In genomic region chr17:8264638-8265037, GRCm38 (mm10) we compare ENCODE assay signal across 10 mouse cellular contexts. TPM values are rescaled to one million over a fixed set of nuclear protein-coding genes. Genes with fewer than 3 reads are reported as not detected.
DNase-seq lines count a peak whose midpoint lies in the region; ATAC-seq and TF ChIP-seq lines count a peak whose summit lies in the region.
"Not testable (repeated sequence)": the region's sequence is repeated elsewhere in the genome, so short reads cannot be mapped to it uniquely, and the experiment has no call there.
"Had no signal": no experiment of that assay in that cellular context is flagged by ENCODE, and none has a peak within 500 bp of the region (broad histone marks: within the 10 kb centered on the region; RNA-seq: fewer than 3 reads in every experiment).

No protein-coding gene starts in this region.

- not testable (repeated sequence) for TF ChIP-seq EP300 in CH12.LX (IDR thresholded peaks at IDR 0.05; ENCODE audit: low read length); stomach, postnatal 0 days (optimal IDR thresholded peaks at IDR 0.05)

- TF ChIP-seq POLR2A in CH12.LX (IDR thresholded peaks at IDR 0.05; ENCODE audit: low read depth, low read length): not testable (repeated sequence)

- H3K27me3 ChIP-seq in CH12.LX (replicated peaks); midbrain, embryonic 14.5 days (ENCODE audit: control insufficient read depth, insufficient read depth, low read length); stomach, postnatal 0 days (ENCODE audit: control insufficient read depth, insufficient read depth, low read length): not testable (repeated sequence)

- not testable (repeated sequence) for H3K36me3 ChIP-seq in CH12.LX (replicated peaks in 1 of 2; ENCODE audit: control insufficient read depth in 1 of 2, insufficient read depth in 1 of 2, low read length in 1 of 2); midbrain, embryonic 14.5 days (ENCODE audit: control insufficient read depth, insufficient read depth, low read length); stomach, postnatal 0 days (ENCODE audit: control insufficient read depth, insufficient read depth, low read length)

- dilution Hi-C loops in CH12.LX (cut with MboI; ENCODE audit: extremely low pct_ligation_motif_present, extremely low pct_unique_long_range_greater_than_20kb, low sequenced_read_pairs): not testable (repeated sequence)

- intact Hi-C loops in left cerebral cortex, postnatal 36 days (cut with DNase I): loop anchor here (2.0 to 10.0 kb wide), 3 partner anchors 50 to 190 kb away; partner anchors contain the start of gene Sft2d1

- H3K4me3 ChIP-seq in CH12.LX (replicated peaks in 1 of 3; ENCODE audit: low read depth in 2 of 3, low read length in 2 of 3, poor library complexity in 1 of 3); midbrain, embryonic 14.5 days (replicated peaks; ENCODE audit: low read depth, low read length); stomach, postnatal 0 days (ENCODE audit: low read depth, low read length): not testable (repeated sequence)

- not testable (repeated sequence) for H3K9ac ChIP-seq in CH12.LX (ENCODE audit: insufficient read depth, low read depth); midbrain, embryonic 14.5 days (replicated peaks; ENCODE audit: low read length); stomach, postnatal 0 days (ENCODE audit: low read length)

- peak; percentile 83 for TF ChIP-seq RAD21 in CH12.LX (IDR thresholded peaks at IDR 0.05; ENCODE audit: low read depth, low read length)

- not testable (repeated sequence) for H3K4me1 ChIP-seq in CH12.LX (ENCODE audit: control insufficient read depth in 1 of 2, insufficient read depth in 2 of 2); midbrain, embryonic 14.5 days (ENCODE audit: control insufficient read depth, insufficient read depth, low read length); stomach, postnatal 0 days (replicated peaks; ENCODE audit: control insufficient read depth, insufficient read depth)

- peak; percentile 60 for DNase-seq in CH12.LX (ENCODE audit: extremely low read depth)
- DNase-seq in brain, adult 2 months (ENCODE audit: low read depth, low spot score): peak; percentile 92
- DNase-seq in embryo, embryonic 9.5 days (ENCODE audit: extremely low spot score): peak; percentile 47
- peak; percentile 64 to 70 for DNase-seq in kidney, adult 8-10 months
- DNase-seq in left cerebral cortex, postnatal 36 days (ENCODE audit: low spot score in 2 of 2): peak; percentile 37 to 49
- peak; percentile 86 for DNase-seq in midbrain, embryonic 14.5 days
- DNase-seq in stomach, postnatal 0 days (ENCODE audit: low spot score): peak; percentile 43

- WGBS in midbrain, embryonic 14.5 days: 12% methylated on average over 7 of the region's 7 CpGs
- WGBS in stomach, postnatal 0 days: 12% methylated on average over 7 of the region's 7 CpGs

- TF ChIP-seq CTCF in CH12.LX (conservative IDR thresholded peaks at IDR 0.05 in 1 of 2, IDR thresholded peaks at IDR 0.05 in 1 of 2; ENCODE audit: low read depth in 2 of 2, low read length in 2 of 2): peak; percentile 87 to 90
- peak; percentile 87 for TF ChIP-seq CTCF in stomach, postnatal 0 days (IDR thresholded peaks at IDR 0.05; ENCODE audit: low read depth)

- not testable (repeated sequence) for H3K4me2 ChIP-seq in CH12.LX (ENCODE audit: insufficient read depth, low read depth, poor library complexity, severe bottlenecking); midbrain, embryonic 14.5 days (ENCODE audit: low read length); stomach, postnatal 0 days (replicated peaks; ENCODE audit: low read depth)

- H3K9me3 ChIP-seq in CH12.LX (replicated peaks; ENCODE audit: low read length); midbrain, embryonic 14.5 days (ENCODE audit: control insufficient read depth, low read length); stomach, postnatal 0 days (ENCODE audit: control insufficient read depth, low read length): not testable (repeated sequence)

- H3K79me2 ChIP-seq in CH12.LX (replicated peaks; ENCODE audit: control insufficient read depth, extremely low read depth, insufficient read depth, poor library complexity, severe bottlenecking): not testable (repeated sequence)

- not testable (repeated sequence) for H3K27ac ChIP-seq in CH12.LX (ENCODE audit: insufficient read depth, low read depth); midbrain, embryonic 14.5 days (replicated peaks; ENCODE audit: low read depth, low read length); stomach, postnatal 0 days (replicated peaks)

- in situ Hi-C loops in CH12.LX (cut with MboI; ENCODE audit: low pct_ligation_motif_present, low pct_unique_long_range_greater_than_20kb, low sequenced_read_pairs): not testable (repeated sequence)

- peak; percentile 81 for ATAC-seq in granulocyte monocyte progenitor cell, adult 5-6 weeks (replicated peaks; ENCODE audit: poor library complexity, severe bottlenecking)
- ATAC-seq in midbrain, embryonic 14.5 days (ENCODE audit: low FRiP score, low TSS enrichment): not testable (repeated sequence)
- ATAC-seq in stomach, postnatal 0 days (ENCODE audit: low FRiP score, low TSS enrichment): peak; percentile 56; the same call in 1 of the 2 replicates

TF ChIP-seq in CH12.LX, 34 proteins besides CTCF, POLR2A, EP300 and RAD21:
- TF ChIP-seq ZC3H11A (IDR thresholded peaks at IDR 0.05; ENCODE audit: low read depth, low read length) (peak; percentile 72), MYC (IDR thresholded peaks at IDR 0.05; ENCODE audit: low read depth, low read length) (0 out of 2 replicates have a peak, but pooled peaks have one; percentile 27), SMC3 (IDR thresholded peaks at IDR 0.05; ENCODE audit: low read depth, low read length) (peak; percentile 86)

RNA-seq across cellular contexts. Expression of gene Mpc1, which starts 18.1 kb away (rescaled TPM):
- 60.4 and 66.7 TPM in 2 replicates for total RNA-seq in CH12.LX (2012; rRNA removed)
- total RNA-seq in CH12.LX (2014; rRNA removed): 232 and 250 TPM in 2 replicates
- 75.4 and 77.4 TPM in 2 replicates for polyA plus RNA-seq in CH12.LX (2012; ENCODE audit: insufficient read length, low read depth)
- total RNA-seq in granulocyte monocyte progenitor cell, adult 5-6 weeks (2014; fragmentation: Nextera tagmentation): 153 and 168 TPM in 2 replicates
- 161 and 207 TPM in 2 replicates for total RNA-seq in granulocyte monocyte progenitor cell, adult 5-6 weeks (2017)
- 100 to 1,000 TPM; 166 to 173 TPM for total RNA-seq in left cerebral cortex, postnatal 36 days (2021)
- polyA plus RNA-seq in midbrain, embryonic 14.5 days (2014; fragmentation: Nextera tagmentation; extraction: Ambion mirVana): 282 and 326 TPM in 2 replicates
- 292 and 304 TPM in 2 replicates for polyA plus RNA-seq in stomach, postnatal 0 days (2015; fragmentation: Nextera tagmentation; extraction: Ambion mirVana)

RNA-seq across cellular contexts. Expression of gene Ccr6, which starts 28.8 kb away (rescaled TPM):
- total RNA-seq in CH12.LX (2012; rRNA removed): 1.5 and 1.8 TPM in 2 replicates
- 4.1 and 5.2 TPM in 2 replicates for total RNA-seq in CH12.LX (2014; rRNA removed)
- polyA plus RNA-seq in CH12.LX (2012; ENCODE audit: insufficient read length, low read depth): 8.0 TPM in 2 replicates
- total RNA-seq in granulocyte monocyte progenitor cell, adult 5-6 weeks (2014; fragmentation: Nextera tagmentation): not detected in 2 replicates
- not detected in 2 replicates for total RNA-seq in granulocyte monocyte progenitor cell, adult 5-6 weeks (2017)
- total RNA-seq in left cerebral cortex, postnatal 36 days (2021): under 1 TPM in 1 of 2 experiments, not detected in 1; 0.57 TPM
- polyA plus RNA-seq in midbrain, embryonic 14.5 days (2014; fragmentation: Nextera tagmentation; extraction: Ambion mirVana): not detected in 2 replicates
- polyA plus RNA-seq in stomach, postnatal 0 days (2015; fragmentation: Nextera tagmentation; extraction: Ambion mirVana): 0.13 and 0.17 TPM in 2 replicates
- total RNA-seq: adrenal gland, postnatal 4 days had no signal
- polyA plus RNA-seq: heart, embryonic 12.5 days had no signal

RNA-seq across cellular contexts. Expression of gene Sft2d1, which starts 46.3 kb away (rescaled TPM):
- total RNA-seq in CH12.LX (2012; rRNA removed) (63.4 and 71.7 TPM in 2 replicates), CH12.LX (2014; rRNA removed) (121 and 127 TPM in 2 replicates)
- polyA plus RNA-seq in CH12.LX (2012; ENCODE audit: insufficient read length, low read depth): 63.8 and 75.1 TPM in 2 replicates
- total RNA-seq in granulocyte monocyte progenitor cell, adult 5-6 weeks (2014; fragmentation: Nextera tagmentation): 84.0 and 86.0 TPM in 2 replicates
- 32.9 and 33.3 TPM in 2 replicates for total RNA-seq in granulocyte monocyte progenitor cell, adult 5-6 weeks (2017)
- total RNA-seq in left cerebral cortex, postnatal 36 days (2021): 10 to 100 TPM; 48.0 to 71.2 TPM
- 177 and 204 TPM in 2 replicates for polyA plus RNA-seq in midbrain, embryonic 14.5 days (2014; fragmentation: Nextera tagmentation; extraction: Ambion mirVana)
- 96.2 and 104 TPM in 2 replicates for polyA plus RNA-seq in stomach, postnatal 0 days (2015; fragmentation: Nextera tagmentation; extraction: Ambion mirVana)
